Mouse (Mus musculus) C2C12 (cell line): ENCODE results near the gene Klc3.

Experiments used
- CEBPB ChIP-seq: IDR thresholded peaks from one replicate; pipeline ENCODE4 v1.6.1; 2011; ENCODE audit warnings: low read depth, mild to moderate bottlenecking, control low read depth, moderate library complexity
- CTCF ChIP-seq: IDR thresholded peaks from one replicate; pipeline ENCODE4 v1.5.1; 2011; ENCODE audit not compliant: control insufficient read depth, insufficient read depth, insufficient read length
- FOSL1 ChIP-seq: IDR thresholded peaks from one replicate; pipeline ENCODE4 v1.8.0; 2011; ENCODE audit warnings: mild to moderate bottlenecking, low read length; ENCODE audit not compliant: poor library complexity, insufficient read depth, severe bottlenecking
- MAX ChIP-seq: IDR thresholded peaks from one replicate; pipeline ENCODE4 v1.6.1; 2011; ENCODE audit warnings: mild to moderate bottlenecking, control low read depth
- MYOD1 ChIP-seq: IDR thresholded peaks from one replicate; pipeline ENCODE4 v1.6.1; 2011; ENCODE audit warnings: low read depth; ENCODE audit not compliant: control insufficient read depth, insufficient read length
- MYOG ChIP-seq: IDR thresholded peaks from one replicate; pipeline ENCODE4 v1.6.1; 2011; ENCODE audit not compliant: control insufficient read depth, insufficient read length; ENCODE audit errors: extremely low read depth
- USF1 ChIP-seq: IDR thresholded peaks from one replicate; pipeline ENCODE4 v1.6.1; 2011; ENCODE audit warnings: low read depth, mild to moderate bottlenecking, control low read depth, moderate library complexity

GRCm38 (mm10) chr7:19413525-19413924 is 9.6 kb upstream of the Klc3 start:
- TF ChIP-seq CTCF (no peak), MAX (no peak), FOSL1 (no peak), MYOD1 (no peak), USF1 (no peak), MYOG (no peak), CEBPB (no peak)
